Mouse (Mus musculus): Measurements from ENCODE around the gene Vgf.

Vgf gene

GRCm38 (mm10) chr5:137031076-137032032, 5.2 kb downstream of the Vgf start:
- DNase-seq = peak; percentile 50 to 58

DNA sequence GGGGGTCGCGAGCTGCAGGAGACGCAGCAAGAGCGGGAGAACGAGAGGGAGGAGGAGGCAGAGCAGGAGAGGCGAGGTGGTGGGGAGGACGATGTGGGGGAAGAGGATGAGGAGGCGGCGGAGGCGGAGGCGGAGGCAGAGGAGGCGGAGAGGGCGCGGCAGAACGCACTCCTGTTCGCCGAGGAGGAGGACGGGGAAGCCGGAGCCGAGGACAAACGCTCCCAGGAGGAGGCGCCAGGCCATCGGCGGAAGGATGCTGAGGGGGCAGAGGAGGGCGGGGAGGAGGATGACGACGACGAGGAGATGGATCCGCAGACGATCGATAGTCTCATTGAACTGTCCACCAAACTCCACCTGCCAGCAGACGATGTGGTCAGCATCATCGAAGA, 5.8 kb downstream of the Vgf start:
- peak; percentile 74 to 77 for DNase-seq

GRCm38 (mm10) chr5:137032641-137033074, 6.5 kb downstream of the Vgf start:
- DNase-seq = peak; percentile 93 to 97

GRCm38 (mm10) chr5:137036211-137036610, 10.0 kb downstream of the Vgf start:
- no peak for DNase-seq

- no peak for DNase-seq
Measured at GRCm38 (mm10) chr5:137039453-137039852, 13.3 kb downstream of the Vgf start.

DNA sequence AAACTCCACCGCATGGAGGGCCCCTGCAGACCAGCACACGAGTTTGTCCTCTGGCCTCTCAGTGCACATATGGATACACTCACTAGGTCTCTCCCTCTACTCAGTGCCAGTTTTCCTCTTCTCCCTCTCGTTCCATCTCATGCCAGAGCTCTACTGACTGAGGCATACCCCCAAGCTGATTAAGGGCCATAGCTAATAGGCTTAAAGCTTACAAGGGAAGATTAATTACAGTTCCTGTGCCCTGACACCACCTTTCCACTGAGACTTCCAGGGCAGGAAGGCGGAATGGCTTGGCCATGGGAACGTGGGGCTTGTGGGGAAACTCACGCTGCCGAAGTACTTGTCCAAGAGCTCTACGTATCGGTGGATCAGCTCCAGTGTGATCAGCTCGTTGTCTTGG, 15.2 kb downstream of the Vgf start:
- no peak for DNase-seq

DNA sequence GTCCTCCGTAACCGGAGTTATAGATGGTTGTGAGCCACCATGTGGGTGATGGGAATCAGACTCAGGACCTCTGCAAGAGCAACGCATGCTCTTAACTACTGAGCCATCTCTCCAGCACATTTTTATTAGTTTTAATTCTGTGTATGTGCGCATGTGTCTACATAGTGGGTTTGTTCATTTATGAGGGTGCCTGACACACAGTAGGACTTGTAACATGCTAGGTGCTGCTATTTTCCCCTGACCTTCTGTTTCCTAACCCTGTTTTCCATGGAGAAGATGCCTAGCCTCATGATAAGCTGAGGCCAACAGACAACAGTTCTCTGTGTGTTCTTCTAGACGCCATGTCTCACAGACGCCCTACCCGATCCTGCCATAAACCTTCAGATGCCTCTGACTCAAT, 17.8 kb downstream of the Vgf start:
- DNase-seq = no peak

GRCm38 (mm10) chr5:137045402-137046323, 19.5 kb downstream of the Vgf start, which contains the start of gene Ap1s1:
TSS of gene Ap1s1 (minus strand) at chr5:137046135.
- DNase-seq = peak; percentile 99 to 100

- no peak for DNase-seq
Measured at GRCm38 (mm10) chr5:137046324-137046718, 20.1 kb downstream of the Vgf start.

DNA sequence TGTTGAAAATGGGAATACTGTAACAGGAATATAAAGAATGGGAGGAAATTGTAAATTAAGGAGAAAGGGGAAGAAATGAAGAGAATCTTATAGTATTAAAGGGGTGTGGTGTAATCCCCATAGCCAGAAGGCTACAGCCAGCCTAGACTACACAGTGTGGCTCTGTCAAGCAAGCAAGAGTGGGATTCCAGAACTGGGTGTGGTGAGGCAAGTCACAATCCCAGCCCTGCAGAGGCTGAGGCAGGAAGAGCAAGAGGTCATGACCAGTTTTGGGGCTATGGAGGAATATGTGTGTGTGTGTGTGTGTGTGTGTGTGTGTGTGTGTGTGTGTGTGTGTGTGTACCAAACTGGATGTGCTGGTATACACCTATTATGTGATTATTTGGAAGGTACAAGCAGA, 20.8 kb downstream of the Vgf start:
- no peak for DNase-seq

DNA sequence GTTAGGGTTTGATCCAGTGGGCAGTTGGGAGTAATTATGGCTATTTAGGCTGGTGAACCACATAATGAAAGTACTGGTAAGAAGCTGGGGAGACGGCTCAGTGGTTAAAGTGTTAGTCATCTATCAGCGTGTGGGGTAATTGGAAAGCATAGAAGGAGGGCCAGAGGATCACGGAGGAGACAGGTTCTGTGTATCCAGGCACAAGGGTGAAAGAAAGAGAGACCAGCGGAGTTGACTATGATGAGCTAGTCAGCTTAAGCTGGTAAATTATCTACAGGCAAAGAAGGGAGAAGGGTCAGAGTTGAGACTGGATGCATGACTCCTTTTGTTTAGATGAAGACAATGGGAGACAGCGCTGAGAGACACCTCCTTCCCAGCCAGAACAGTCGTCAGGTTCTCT, 24.9 kb downstream of the Vgf start:
- no peak for DNase-seq

- DNase-seq = no peak
Measured at GRCm38 (mm10) chr5:137051914-137052505, 25.8 kb downstream of the Vgf start.

DNA sequence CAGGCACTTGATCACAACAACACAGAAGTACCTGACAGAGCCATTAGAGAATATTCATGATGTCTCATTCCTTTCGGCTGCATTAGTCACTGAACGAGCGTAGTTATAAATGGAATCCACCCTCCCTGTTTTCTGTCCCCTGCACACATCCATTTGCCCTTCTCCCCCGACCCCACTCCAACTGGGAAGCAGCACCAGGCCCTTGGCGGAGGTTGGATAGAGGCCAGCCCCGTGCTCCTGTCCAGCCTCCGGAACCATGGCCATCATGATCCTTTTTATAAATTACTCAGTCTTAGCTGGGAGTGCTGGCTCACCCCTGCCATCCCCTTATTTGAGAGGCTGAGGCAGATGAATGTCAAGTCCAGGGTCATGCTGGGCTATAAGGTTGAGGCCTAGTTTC, 28.1 kb downstream of the Vgf start:
- no peak for DNase-seq

DNA sequence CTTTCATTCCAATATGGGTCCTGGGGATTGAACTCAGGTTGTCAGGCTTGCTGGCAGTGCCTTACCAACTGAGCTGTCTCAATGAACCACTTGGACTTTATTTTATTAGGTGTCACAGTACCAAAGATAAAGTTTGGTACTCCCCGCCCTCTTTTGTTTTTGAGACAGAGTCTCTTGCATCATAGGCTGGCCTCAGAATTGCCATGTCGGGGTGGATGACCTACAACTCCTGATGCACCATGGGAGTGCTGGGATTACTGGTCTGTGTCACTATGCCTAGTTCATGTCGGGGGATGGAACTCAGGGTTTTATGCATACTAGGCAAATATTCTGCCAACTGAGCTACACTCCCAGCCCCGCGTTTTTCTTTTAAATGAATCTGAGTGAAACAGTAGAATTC, 28.7 kb downstream of the Vgf start:
- no peak for DNase-seq

DNA sequence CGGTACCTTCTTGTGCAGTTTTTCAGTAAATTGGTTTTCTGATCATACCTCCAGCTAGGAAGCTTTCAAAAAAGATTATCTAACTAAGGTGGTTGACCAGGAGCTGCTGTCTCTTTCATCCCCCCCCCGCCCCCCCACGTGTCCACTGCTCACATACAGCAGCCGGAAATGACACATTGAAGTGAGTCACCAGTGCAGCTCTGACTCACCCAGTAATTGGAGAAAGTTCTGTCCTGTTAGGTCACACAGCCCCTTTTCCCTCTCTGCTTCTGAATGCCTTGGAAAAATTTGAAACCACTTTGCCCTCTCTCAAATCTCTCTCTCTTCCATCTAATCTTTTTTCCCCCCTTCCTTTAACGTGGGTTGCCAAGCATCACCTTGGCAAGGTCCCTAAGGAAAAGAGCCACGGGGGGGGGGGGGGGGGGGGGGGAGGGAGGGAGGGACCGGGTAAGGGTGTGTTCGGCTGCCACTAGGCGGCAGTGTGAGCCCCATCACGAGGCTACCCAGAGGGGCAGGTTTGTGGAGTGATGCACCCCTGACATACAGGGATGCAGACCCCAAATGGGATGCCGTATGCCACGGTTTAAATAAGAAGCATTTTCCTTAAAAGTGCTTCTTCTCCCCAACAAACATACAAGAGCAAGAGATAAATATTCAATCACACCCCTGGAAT, 35.8 kb downstream of the Vgf start:
- peak; percentile 73 to 74 for DNase-seq

DNA sequence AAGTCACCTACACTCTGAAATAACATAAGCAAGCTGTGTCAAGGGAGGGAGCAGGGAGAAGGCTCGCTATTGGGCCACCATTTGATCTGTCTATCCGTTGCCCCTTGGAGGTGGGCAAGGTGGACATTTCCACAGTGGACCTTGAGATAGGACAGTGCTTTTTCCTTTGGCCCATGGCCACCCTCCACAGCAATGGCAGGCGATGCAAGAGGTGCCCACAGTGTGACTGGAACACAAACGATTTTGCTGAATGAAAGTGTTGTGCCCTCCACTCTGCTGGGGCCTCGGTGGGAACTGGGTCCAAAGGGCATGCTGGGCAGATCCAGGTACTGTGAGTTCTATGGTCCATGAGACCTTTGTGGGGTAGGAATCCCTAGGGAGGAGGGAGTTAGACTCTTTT, 36.4 kb downstream of the Vgf start:
- DNase-seq = no peak

GRCm38 (mm10) chr5:137065454-137065853, 39.3 kb downstream of the Vgf start:
- DNase-seq = no peak

GRCm38 (mm10) chr5:137065923-137066322, 39.7 kb downstream of the Vgf start:
- DNase-seq = no peak

- no peak for DNase-seq
Measured at GRCm38 (mm10) chr5:137068711-137069110, 42.5 kb downstream of the Vgf start.

- no peak for DNase-seq
Measured at GRCm38 (mm10) chr5:137070881-137071605, 44.9 kb downstream of the Vgf start.

DNA sequence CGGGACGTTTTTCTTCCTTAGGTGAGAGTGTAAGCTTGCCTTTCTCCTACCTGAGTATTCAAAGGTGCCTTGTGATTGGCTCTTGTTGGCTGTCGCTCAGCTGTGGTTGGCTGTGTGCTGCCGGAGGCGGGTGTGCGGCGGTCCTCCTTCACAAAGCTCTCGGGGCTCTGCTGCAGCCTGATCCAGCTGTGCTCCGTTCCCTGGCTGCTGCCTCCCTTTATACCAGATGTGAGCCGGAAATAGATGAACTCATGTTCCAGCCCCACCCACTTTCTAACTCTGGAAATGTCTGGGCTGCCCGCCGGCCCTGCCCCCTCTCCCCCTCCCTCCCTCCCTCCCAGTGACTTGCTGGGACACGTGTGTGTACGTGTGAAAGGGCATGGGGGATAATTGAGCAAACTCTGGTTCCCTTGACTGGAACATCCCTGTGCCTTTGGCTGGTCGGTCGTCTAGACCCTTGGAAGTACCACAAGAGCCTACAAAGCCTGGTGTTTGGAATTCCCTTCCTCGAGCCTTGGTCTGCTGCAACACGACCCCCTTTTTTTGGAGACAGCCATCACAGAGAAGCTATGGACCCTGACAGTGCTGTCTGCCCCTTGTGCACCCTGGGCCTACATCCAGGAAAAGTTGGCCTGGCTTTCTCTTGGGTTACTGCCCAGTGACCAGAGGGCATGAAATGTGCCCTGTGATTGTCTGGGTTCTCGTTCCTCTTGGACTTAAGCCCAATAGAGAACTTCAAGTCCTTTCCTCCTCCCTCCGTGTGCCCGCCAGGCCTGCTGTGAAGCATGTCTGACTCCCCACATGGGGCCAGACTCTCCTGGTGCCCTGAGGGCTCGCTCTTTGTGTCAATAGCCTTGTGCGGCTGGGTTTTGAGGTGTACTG, 46.1 kb downstream of the Vgf start, which contains the start of gene Serpine1:
Gene Serpine1 (minus strand): TSS at position 190 of the 882 bp plus-strand sequence.
- DNase-seq = peak; percentile 77 to 82

All from cerebellum, postnatal 10 days (tissue).